Mouse (Mus musculus): ENCODE measurements around the gene Alyref2. TPM values are rescaled to one million over a fixed set of nuclear protein-coding genes. Genes with fewer than 3 reads are reported as not detected.

Alyref2 gene
- total RNA-seq, 1 experiment = 4.0 TPM

DNA sequence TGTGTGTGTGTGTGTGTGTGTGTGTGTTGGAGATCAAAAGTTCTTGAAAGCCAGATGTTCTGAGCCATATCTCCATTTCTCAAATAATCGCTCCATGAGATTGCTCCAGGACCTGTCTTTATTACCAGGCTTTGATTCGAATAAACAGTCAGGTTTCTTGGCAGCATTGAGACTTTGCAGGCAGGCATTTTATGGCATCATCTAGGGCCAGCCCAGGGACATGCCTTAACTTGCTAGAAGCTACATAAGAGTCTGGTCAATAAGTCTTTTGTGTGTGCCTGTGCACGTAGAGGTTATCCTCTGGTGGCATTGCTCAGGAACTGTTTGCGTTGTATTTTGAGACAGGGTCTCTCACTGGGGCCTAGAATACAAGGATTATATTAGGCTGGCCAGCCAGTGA, 29.8 kb upstream of the Alyref2 start:
- in situ Hi-C loops (cut with MboI; ENCODE audit: low sequenced_read_pairs in 2 of 2, unreplicated experiment in 2 of 2) = no loop called here
- H3K36me3 ChIP-seq (ENCODE audit: control insufficient read depth, insufficient read depth, low read length, poor library complexity, severe bottlenecking) = no peaks in the 10 kb centered on the region

DNA sequence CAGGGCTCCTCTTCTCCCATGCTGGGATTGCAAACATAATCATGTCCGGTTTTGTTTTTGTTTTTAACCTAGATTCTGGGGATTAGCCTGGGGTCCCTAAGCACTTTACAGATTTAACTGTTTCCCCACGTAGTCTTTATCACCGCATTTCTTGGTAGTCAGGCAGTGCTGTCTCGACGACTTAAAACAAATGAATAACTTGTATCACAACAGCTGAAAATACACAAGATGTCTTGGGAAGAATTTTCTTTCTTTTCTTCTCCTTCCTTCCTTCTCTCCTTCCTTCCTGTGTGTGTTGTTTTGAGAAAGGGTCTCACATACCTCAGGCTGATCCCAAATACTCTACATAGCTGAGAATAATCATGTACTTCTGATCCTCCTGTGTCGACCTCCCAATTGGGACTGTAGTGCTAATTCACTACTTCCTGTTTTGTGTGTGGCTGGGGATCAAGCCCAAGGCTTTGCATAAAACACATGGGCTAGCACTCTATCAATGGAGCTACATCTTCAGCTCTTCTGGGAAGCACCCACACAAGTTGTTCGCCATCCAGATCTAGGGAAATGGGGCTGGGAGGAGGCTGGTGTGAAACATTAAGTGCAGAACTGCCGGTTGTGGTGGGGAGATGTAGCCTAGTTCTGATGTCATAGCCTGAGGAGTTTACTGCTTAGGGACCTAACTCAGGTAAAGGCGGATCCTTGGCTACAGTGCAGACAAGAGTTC, 29.2 kb upstream of the Alyref2 start:
- Histone ChIP-seq H3K27ac (ENCODE audit: insufficient read depth, low read depth, low read length, poor library complexity, severe bottlenecking) (no peak overlapping the region), H3K36me3 (ENCODE audit: control insufficient read depth, insufficient read depth, low read length, poor library complexity, severe bottlenecking) (no peaks in the 10 kb centered on the region), H3K9ac (ENCODE audit: insufficient read depth, low read depth, low read length, poor library complexity, severe bottlenecking) (no peak overlapping the region), H3K4me3 (ENCODE audit: insufficient read depth in 1 of 2, low read depth in 1 of 2, low read length in 2 of 2, poor library complexity in 1 of 2, severe bottlenecking in 1 of 2) (no peak overlapping the region), H3K9me3 (ENCODE audit: control insufficient read depth, insufficient read depth, low read depth, low read length) (no peaks in the 10 kb centered on the region), H3K4me1 (ENCODE audit: control insufficient read depth in 2 of 2, insufficient read depth in 2 of 2, low read length in 2 of 2, poor library complexity in 1 of 2) (peaks cover 3 to 13% of the 10 kb centered on the region in 2 experiments; a peak in 3 of 4 replicates)
- in situ Hi-C loops (cut with MboI; ENCODE audit: low sequenced_read_pairs in 2 of 2, unreplicated experiment in 2 of 2) = no loop called here
- TF ChIP-seq CHD2 (IDR thresholded peaks at IDR 0.05; ENCODE audit: low read depth, low read length) = no peak
- no peak for TF ChIP-seq MAFK (IDR thresholded peaks at IDR 0.05; ENCODE audit: insufficient read depth, low read depth, low read length)
- TF ChIP-seq ZNF384 (IDR thresholded peaks at IDR 0.05; ENCODE audit: low read depth, low read length) = no peak
- no peak for TF ChIP-seq HCFC1 (IDR thresholded peaks at IDR 0.05; ENCODE audit: borderline replicate concordance, insufficient read depth, low read length)
- no peak for TF ChIP-seq ZC3H11A (IDR thresholded peaks at IDR 0.05; ENCODE audit: borderline replicate concordance, low read depth, low read length)
- no peak for DNase-seq (ENCODE audit: low read depth, low spot score)

More for the DNA sequence above, 29.8 kb upstream of the Alyref2 start:
- TF ChIP-seq ZNF384 (IDR thresholded peaks at IDR 0.05; ENCODE audit: low read depth, low read length) = no peak
- no peak for TF ChIP-seq CHD2 (IDR thresholded peaks at IDR 0.05; ENCODE audit: low read depth, low read length)
- TF ChIP-seq HCFC1 (IDR thresholded peaks at IDR 0.05; ENCODE audit: borderline replicate concordance, insufficient read depth, low read length) = no peak
- no peak for TF ChIP-seq MAFK (IDR thresholded peaks at IDR 0.05; ENCODE audit: insufficient read depth, low read depth, low read length)
- no peak for TF ChIP-seq ZC3H11A (IDR thresholded peaks at IDR 0.05; ENCODE audit: borderline replicate concordance, low read depth, low read length)
- H3K4me3 ChIP-seq (ENCODE audit: insufficient read depth in 1 of 2, low read depth in 1 of 2, low read length in 2 of 2, poor library complexity in 1 of 2, severe bottlenecking in 1 of 2) = no peak overlapping the region
- H3K9ac ChIP-seq (ENCODE audit: insufficient read depth, low read depth, low read length, poor library complexity, severe bottlenecking) = no peak overlapping the region
- H3K4me1 ChIP-seq (ENCODE audit: control insufficient read depth in 2 of 2, insufficient read depth in 2 of 2, low read length in 2 of 2, poor library complexity in 1 of 2) = peaks cover 3 to 13% of the 10 kb centered on the region in 2 experiments; a peak in 3 of 4 replicates
- H3K9me3 ChIP-seq (ENCODE audit: control insufficient read depth, insufficient read depth, low read depth, low read length) = no peaks in the 10 kb centered on the region
- DNase-seq (ENCODE audit: low read depth, low spot score) = no peak
- no peak overlapping the region for H3K27ac ChIP-seq (ENCODE audit: insufficient read depth, low read depth, low read length, poor library complexity, severe bottlenecking)

DNA sequence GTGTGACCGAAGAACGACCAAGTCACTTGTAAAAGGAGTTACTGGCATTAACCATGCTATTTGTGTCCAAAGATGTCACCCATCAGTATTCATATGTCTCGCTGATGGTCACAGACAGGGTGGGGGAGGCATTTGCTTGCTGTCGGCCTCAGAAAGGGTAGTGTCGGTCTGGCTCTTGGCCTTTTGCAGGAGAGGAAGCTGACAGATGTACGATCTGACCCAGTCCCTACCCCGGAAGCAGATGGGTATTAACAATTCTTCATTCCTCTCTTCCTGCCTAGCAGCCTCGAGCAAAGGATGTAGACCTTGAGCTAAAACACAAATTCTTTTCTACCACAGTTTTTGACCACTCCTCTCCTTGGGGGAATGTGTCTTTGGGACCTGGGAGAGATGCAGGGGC, 26.2 kb upstream of the Alyref2 start:
- in situ Hi-C loops (cut with MboI; ENCODE audit: low sequenced_read_pairs in 2 of 2, unreplicated experiment in 2 of 2) = no loop called here
- H3K9me3 ChIP-seq (ENCODE audit: control insufficient read depth, insufficient read depth, low read depth, low read length) = no peaks in the 10 kb centered on the region
- no peak overlapping the region for H3K4me3 ChIP-seq (ENCODE audit: insufficient read depth in 1 of 2, low read depth in 1 of 2, low read length in 2 of 2, poor library complexity in 1 of 2, severe bottlenecking in 1 of 2)
- H3K36me3 ChIP-seq (ENCODE audit: control insufficient read depth, insufficient read depth, low read length, poor library complexity, severe bottlenecking) = no peaks in the 10 kb centered on the region
- no peak for DNase-seq (ENCODE audit: low read depth, low spot score)
- TF ChIP-seq HCFC1 (IDR thresholded peaks at IDR 0.05; ENCODE audit: borderline replicate concordance, insufficient read depth, low read length) = no peak
- TF ChIP-seq CHD2 (IDR thresholded peaks at IDR 0.05; ENCODE audit: low read depth, low read length) = no peak
- no peak for TF ChIP-seq MAFK (IDR thresholded peaks at IDR 0.05; ENCODE audit: insufficient read depth, low read depth, low read length)
- no peak for TF ChIP-seq ZC3H11A (IDR thresholded peaks at IDR 0.05; ENCODE audit: borderline replicate concordance, low read depth, low read length)
- TF ChIP-seq ZNF384 (IDR thresholded peaks at IDR 0.05; ENCODE audit: low read depth, low read length) = no peak
- H3K27ac ChIP-seq (ENCODE audit: insufficient read depth, low read depth, low read length, poor library complexity, severe bottlenecking) = peak overlapping the region; percentile 94
- peaks cover 0 to 6% of the 10 kb centered on the region in 2 experiments; a peak in 2 of 4 replicates for H3K4me1 ChIP-seq (ENCODE audit: control insufficient read depth in 2 of 2, insufficient read depth in 2 of 2, low read length in 2 of 2, poor library complexity in 1 of 2)
- no peak overlapping the region for H3K9ac ChIP-seq (ENCODE audit: insufficient read depth, low read depth, low read length, poor library complexity, severe bottlenecking)

DNA sequence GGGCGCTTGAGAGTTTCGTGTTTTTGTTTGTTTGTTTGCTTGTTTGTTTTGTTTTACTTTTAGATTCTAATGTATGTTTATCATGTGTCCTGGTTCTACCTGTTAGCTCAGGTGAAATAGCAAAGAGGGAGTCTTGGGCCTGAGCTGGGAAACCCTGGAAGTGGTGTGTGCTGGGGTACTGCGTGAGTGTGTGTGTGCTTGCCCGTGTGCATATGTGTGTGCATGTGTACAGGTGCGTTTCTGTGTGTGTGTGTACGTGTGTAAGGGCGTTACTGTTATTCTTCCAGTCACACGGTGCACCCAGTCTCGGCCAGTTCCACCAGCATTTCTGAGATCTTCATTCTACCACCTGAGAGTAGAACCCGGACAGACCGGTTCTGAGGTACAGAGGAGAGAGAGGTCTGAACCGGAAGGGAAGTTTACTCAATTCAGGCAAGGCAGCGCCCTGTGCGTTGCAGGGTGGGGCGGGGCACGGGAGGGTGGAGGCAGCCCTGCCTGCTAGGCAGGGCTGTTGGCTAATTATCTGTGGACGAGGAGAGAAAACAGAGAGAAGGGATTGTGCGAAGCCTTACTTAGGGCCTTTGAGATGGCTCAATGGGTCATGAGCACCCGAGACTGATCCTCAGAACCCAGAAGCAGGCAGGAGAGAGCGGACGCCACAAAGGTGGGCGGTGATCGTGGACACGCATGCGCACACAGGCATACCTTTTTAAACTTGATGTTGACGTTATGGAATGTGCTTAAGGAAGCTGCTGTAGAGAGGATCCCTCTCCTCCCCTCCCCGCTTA, 25.3 kb upstream of the Alyref2 start:
- no peaks in the 10 kb centered on the region for H3K9me3 ChIP-seq (ENCODE audit: control insufficient read depth, insufficient read depth, low read depth, low read length)
- peak overlapping the region; percentile 94 for H3K27ac ChIP-seq (ENCODE audit: insufficient read depth, low read depth, low read length, poor library complexity, severe bottlenecking)
- no peaks in the 10 kb centered on the region for H3K36me3 ChIP-seq (ENCODE audit: control insufficient read depth, insufficient read depth, low read length, poor library complexity, severe bottlenecking)
- peaks cover 0 to 4% of the 10 kb centered on the region in 2 experiments; a peak in 2 of 4 replicates for H3K4me1 ChIP-seq (ENCODE audit: control insufficient read depth in 2 of 2, insufficient read depth in 2 of 2, low read length in 2 of 2, poor library complexity in 1 of 2)
- peak; percentile 62 for DNase-seq (ENCODE audit: low read depth, low spot score)
- peak overlapping the region; percentile 41 to 47 for H3K4me3 ChIP-seq (ENCODE audit: insufficient read depth in 1 of 2, low read depth in 1 of 2, low read length in 2 of 2, poor library complexity in 1 of 2, severe bottlenecking in 1 of 2)
- in situ Hi-C loops (cut with MboI; ENCODE audit: low sequenced_read_pairs in 2 of 2, unreplicated experiment in 2 of 2) = no loop called here
- TF ChIP-seq ZNF384 (IDR thresholded peaks at IDR 0.05; ENCODE audit: low read depth, low read length) = no peak
- TF ChIP-seq HCFC1 (IDR thresholded peaks at IDR 0.05; ENCODE audit: borderline replicate concordance, insufficient read depth, low read length) = no peak
- no peak for TF ChIP-seq CHD2 (IDR thresholded peaks at IDR 0.05; ENCODE audit: low read depth, low read length)
- TF ChIP-seq ZC3H11A (IDR thresholded peaks at IDR 0.05; ENCODE audit: borderline replicate concordance, low read depth, low read length) = no peak
- no peak for TF ChIP-seq MAFK (IDR thresholded peaks at IDR 0.05; ENCODE audit: insufficient read depth, low read depth, low read length)
- H3K9ac ChIP-seq (ENCODE audit: insufficient read depth, low read depth, low read length, poor library complexity, severe bottlenecking) = peak overlapping the region; percentile 66

Data from ES-E14 (cell line).